Mouse (Mus musculus): ENCODE data around the gene Mapk11.

Mapk11 gene

DNA sequence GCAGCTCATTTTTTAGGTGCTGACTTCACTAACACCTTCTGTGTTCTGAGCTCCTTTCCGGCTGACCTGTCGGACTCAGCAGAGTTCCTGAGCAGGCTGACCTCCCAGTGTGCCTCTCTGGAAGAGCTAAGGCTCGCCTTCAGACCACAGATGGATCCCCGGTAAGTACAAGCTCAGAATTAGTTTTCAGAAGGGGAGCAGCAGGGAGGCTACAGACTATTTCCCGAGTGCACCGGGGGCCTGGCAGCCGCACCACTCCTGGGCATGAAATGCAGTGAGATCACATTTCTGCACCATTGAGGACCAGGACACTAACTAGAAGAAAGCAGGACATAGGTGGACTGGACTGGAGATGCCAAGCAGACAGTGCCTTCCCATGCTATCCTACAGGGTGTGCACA is 50.8 kb downstream of the Mapk11 start:
- peak; percentile 72 to 74 for DNase-seq

DNA sequence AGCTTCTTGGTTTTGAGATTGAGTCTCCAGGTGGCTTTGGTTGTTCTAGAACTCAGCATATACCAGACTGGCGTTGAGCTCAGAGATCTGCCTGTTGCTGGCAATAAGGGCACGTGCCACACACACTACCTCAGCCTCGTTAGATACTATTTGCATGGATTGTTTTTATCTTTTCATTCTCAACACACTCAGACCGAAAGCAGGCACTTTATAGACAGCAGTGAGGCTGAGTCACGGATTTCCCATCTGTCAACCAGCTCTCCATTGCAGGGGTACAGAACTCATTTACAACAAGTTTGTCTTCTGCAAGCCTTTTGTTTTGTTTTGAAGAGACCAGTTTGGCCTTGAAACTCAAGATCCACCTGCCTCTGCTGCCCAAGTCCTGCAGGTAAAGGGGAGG is 52.0 kb downstream of the Mapk11 start:
- no peak for DNase-seq

Data from cerebellum, postnatal 36 days (tissue).